Mouse (Mus musculus) small intestine, adult 2 months (tissue): ENCODE results near the gene Nup153.

Experiments used
- CTCF ChIP-seq: fragments of 200-500 bp; IDR thresholded peaks from 2 replicates; pipeline ENCODE4 v1.5.1; 2012; ENCODE audit warnings: low read depth, mild to moderate bottlenecking, control low read depth, inconsistent platforms, low read length, moderate library complexity, mixed read lengths; ENCODE audit not compliant: insufficient replicate concordance, insufficient read length; ENCODE audit errors: extremely low read depth
- POLR2A ChIP-seq: fragments of 200-500 bp; IDR thresholded peaks from 2 replicates; pipeline ENCODE4 v1.6.1; 2012; ENCODE audit warnings: low read depth, mild to moderate bottlenecking, control low read depth, inconsistent platforms, low read length, moderate library complexity

GRCm38 (mm10) chr13:46683370-46683769 is 44.4 kb downstream of the Nup153 start:
- TF ChIP-seq POLR2A = no peak
- no peak for TF ChIP-seq CTCF
